Mouse (Mus musculus) MN1 (cell line): ENCODE data around the gene Cep95.
A peak's percentile ranks its signal among the peaks of the same experiment; 100 is the strongest.
"Not testable (repeated sequence)": the region's sequence is repeated elsewhere in the genome, so short reads cannot be mapped to it uniquely, and the experiment has no call there.

ENCODE experiments used
- DNase-seq: peaks from one replicate; pipeline ENCODE4 v3.0.0-alpha.2; 2016; ENCODE audit warnings: low spot score

Gene Cep95

DNA sequence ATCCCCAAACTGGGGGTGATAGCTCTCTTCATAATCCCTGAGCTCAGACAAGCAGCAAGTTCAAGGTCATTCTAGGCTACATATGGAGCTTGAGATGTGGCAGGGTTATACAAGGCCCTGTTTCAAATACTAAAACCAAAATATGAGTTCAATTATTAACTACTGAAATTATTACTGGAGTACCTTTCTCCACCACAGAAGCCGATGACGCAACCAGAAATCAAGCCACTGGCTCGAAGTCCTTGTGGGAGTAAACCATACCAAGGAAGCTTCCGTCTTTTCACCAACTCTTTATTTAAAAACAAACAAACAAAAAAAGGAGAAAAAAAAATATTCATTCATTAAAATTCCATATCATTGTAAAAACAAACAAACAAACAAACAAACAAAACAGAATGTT, 12.1 kb upstream of the Cep95 start:
- no peak for DNase-seq

DNA sequence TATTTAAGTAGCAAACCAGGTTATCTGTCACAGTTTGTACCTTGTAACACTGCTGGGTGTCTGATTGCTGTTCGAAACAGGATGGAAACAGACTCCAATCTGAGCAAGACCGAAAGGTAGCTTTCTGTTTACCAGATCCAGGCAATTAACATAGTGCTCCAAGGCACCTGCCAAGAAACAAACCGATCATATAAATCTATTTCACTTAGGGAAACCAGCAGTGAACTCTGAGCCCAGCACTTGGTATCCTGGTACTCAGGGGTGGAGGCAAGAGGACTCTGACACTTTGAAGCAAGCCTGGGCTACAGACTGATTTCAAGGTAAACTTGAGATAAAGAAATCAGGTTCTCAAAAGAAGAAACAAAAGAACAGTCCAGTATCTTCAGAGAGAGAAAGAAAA, 11.7 kb upstream of the Cep95 start:
- peak; percentile 12 for DNase-seq

- no peak for DNase-seq
Measured at GRCm38 (mm10) chr11:106778132-106778531, 10.9 kb upstream of the Cep95 start.

DNA sequence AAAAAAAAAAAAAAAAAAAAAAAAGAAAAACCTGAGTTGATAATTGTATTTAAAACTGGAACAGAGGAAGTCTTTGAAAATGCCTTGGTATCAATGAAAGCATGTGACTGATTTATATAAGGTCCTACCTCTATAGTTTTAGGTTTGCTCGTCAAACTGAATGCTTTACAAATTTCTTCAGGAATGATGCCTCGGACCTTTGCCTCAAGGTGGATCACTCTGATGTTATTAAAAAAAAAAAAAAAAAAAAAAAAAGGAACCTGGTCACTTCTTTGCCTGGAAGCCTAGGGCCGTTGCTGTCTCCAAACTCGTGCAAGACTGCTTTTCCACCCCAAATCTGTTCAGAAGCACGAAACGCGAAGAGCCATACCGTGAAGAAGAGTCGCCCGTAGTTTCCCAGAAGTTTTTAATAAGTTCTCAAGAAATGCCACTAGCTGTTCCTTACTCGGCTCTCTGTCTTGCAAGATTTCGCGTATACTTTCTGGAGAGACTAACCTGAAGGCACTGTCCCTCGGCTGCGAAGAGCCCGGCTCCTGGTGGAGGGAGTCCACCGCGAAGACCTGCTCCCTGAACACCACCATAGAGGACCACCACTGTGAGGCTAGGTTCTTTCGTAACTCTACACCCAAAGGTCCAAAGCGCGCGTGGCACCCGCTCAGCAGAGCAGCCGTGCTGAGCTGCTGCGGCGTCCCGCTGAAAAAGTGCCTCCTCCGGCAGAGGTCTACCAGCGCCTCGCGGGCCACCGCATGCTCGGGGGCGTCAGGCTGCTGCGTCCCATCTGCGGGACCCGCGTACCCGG, 10.3 kb upstream of the Cep95 start:
- DNase-seq: no peak

GRCm38 (mm10) chr11:106779388-106780088, 9.5 kb upstream of the Cep95 start, which contains the start of gene Polg2:
Polg2 (minus strand) TSS chr11:106779537.
- DNase-seq: peak; percentile 92

DNA sequence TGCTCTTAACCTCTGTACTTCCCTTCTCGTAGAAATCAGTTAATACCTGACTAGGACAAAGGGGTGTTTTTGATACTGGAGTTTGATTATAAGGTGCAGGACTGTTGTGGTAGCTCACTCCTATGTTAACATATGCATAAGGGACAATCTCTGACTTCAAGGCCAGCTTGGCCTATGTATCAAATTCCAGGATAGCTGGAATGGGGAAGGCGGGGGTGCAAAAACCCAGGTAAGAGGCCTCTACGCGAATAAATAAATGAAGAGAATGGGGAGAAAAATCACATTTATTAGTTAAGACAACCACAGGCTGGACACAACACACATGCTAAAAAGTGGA, 9.0 kb upstream of the Cep95 start:
- no peak for DNase-seq

- DNase-seq: peak; percentile 30
Measured at GRCm38 (mm10) chr11:106780590-106781220, 8.3 kb upstream of the Cep95 start.

GRCm38 (mm10) chr11:106782271-106782670, 6.8 kb upstream of the Cep95 start:
- peak; percentile 21 for DNase-seq

GRCm38 (mm10) chr11:106782841-106783764, 5.9 kb upstream of the Cep95 start:
- peak; percentile 49 for DNase-seq

DNA sequence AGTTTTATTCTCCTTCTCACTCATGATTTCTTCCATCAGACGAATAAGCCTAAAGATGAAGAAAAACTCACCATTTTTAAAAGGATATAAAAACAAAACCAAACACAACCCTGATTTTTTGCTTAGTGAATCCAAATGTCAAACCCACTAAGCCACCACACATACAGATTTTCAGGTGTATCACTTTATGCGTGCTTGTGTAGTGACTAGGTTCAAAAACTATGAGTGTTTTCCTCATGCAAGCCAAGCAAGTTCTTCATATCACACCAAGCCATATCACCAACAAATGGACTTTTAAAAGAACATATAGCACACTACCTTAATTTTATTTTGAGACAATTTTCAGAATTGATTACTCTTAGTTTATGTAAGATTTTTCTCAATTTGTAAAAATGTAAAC, 4.6 kb upstream of the Cep95 start:
- peak; percentile 19 for DNase-seq

DNA sequence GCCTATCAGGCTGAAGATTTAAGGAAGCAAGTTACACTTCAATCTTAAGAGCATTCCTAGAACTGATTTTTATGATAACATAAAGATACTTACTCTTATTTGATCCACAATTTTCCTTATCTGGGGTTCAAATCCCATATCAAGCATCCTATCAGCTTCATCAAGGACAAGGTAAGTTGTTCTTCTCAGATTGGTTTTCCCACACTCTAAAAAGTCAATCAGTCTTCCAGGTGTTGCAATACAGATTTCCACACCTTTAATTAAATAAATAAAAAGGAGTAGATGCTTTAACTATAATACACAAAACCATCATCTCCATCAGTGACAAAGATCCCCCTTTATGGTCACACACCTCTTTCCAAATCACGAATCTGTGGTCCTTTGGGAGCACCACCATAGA, 4.0 kb upstream of the Cep95 start:
- DNase-seq: peak; percentile 18

GRCm38 (mm10) chr11:106787131-106788025, 1.7 kb upstream of the Cep95 start:
- peak; percentile 87 for DNase-seq

- peak; percentile 97 for DNase-seq
Measured at GRCm38 (mm10) chr11:106788026-106788774, 852 bp upstream of the Cep95 start.

GRCm38 (mm10) chr11:106789649-106790048, 597 bp downstream of the Cep95 start:
- DNase-seq: peak; percentile 69

GRCm38 (mm10) chr11:106793846-106794245, 4.8 kb downstream of the Cep95 start:
- no peak for DNase-seq

DNA sequence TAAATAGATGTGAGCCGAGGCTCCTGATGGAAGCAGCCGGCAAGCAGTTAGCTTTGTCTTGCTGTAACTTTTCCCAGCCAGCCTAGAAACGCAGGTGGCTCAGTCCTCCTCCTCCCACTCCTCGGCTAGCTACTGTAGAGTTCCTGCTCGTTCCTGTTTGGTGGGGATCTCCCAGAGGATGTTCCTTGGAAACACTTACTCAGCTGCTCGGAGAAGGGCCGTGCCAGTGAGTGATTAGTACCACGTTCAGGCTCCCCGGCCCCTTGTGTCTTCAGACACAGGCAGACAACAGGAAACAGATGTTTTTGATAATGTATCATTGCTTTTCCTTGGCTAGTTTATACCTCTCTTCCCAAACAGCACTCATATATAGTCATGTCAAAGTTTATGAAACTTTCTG, 6.6 kb downstream of the Cep95 start:
- DNase-seq: no peak

- no peak for DNase-seq
Measured at GRCm38 (mm10) chr11:106802069-106802627, 13.1 kb downstream of the Cep95 start.

- not testable (repeated sequence) for DNase-seq
Measured at GRCm38 (mm10) chr11:106807442-106807841, 18.4 kb downstream of the Cep95 start.

DNA sequence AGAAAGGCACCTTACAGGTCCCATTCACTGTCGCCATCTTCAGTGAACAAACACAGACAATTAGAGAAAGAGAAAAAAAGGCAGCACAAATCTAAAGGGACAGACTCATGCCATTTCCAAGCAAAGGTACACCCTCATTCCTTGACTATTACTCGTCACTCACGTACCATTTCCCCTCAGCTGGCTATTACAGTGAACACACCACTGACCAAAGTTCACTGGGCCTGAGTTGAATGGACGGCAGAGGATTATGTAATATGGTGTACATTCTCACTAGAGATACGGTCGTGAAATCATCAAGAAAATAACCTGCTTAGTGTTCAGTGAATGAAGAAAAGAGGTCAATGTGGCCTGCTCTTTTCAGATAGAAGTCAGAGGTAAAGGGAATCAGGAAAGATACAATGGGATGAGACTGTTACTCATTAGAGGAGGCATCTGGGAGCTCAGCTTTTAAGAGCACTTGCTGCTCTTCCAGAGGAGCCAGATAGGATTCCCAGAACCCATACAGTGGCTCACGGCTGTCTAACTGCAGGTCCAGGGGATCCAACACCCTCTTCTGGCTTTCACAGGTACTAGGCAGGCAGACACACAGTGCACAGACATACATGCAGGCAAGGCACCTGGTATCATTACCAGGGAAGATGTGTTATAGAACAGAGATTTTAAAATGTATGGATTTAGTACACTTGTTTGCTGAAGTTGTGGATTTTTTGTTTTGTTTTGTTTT, 23.5 kb downstream of the Cep95 start:
- no peak for DNase-seq
